Mouse (Mus musculus) cerebellum, adult (tissue): ENCODE measurements at regions not wholly inside any gene's neighbourhood (a gene's known extent, or its start where the extent isn't known, plus 50 kb on each side); places are given as distances from the start of the nearest gene placed in this dataset.

Experiments
- ATAC-seq: cut with Nextera tagmentation; 2 replicates; pipeline ENCODE4 v1.9.2; 2017; ENCODE audit warnings: mild to moderate bottlenecking, moderate library complexity, mixed read lengths; ENCODE audit not compliant: insufficient number of reproducible peaks, low FRiP score, low TSS enrichment

DNA sequence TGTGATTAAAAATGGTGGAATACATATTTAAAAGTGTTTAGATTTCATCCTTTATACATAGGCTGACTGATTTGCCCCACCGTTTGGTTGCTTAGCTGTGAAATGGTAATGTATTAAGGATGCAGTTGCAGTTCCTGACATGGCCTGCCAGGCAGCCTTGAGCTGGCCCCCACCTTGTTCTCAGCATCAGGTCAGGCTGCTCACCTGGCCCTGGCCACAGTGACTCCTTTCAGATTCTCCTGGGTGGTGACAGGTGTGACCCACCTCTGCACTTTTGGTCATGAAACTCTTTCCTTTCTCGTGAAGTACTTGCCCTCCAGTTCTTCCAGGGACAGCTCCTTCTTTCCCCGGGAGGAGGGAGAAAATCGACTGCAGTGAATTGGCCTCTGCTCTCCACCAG, 315.5 kb downstream of the Gm11011 start:
- no peak for ATAC-seq

DNA sequence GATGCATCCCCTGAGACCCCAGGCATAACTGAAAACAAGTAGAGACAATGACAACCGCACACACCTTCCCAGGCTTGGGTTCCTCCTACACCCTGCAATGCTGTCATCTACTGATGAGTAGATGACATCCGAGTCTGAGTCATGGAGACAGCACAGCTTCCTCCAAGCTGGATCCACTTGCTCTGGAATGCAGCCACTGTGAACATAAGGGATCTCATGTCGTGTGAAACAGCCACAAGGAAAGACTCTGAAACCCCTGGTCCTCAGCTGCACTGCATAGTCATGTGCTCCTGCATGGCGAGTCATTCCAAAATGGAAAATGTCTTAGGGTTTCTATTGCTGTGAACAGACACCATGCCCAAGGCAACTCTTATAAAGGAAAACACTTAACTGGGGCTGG, 305.2 kb upstream of the Zfp64 start:
- no peak for ATAC-seq

DNA sequence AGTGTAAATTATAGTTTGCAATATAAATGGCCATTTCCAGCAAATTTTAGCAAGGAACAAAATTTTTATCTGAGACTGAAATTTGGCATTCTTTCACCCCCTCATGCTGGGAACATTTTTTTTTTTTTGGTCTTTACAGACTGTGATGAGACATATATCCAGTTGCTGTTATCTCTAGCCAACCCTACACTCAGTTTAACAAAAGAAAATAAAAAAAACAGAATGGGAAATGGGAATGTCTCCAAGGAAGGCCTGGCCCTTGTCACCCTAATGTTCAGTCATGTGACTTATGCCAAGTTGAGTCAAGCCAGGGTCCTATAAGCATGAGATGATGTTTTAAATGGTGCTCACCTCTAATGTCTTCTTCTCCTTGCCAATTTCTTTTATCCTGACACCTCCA, 289.2 kb upstream of the Zfp64 start:
- ATAC-seq: no peak

DNA sequence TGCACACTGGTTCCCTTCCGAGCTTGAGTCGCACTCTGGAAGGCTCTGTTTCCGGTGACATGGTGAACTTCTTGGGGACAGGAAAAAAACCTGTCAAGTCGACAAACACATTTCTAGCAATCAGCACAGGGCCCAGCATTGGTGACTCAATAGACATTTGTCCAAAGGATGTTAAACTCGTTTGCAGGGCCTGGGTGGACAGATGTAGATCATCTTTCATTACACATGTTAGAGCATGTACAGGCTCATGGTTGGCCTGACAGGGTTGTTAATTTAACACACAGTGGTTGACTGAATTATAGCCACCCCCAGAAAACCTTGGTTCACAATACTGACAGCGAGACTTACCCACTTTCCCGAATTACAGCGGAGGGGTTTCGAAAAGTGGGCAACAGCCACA, 288.6 kb upstream of the Zfp64 start:
- no peak for ATAC-seq

DNA sequence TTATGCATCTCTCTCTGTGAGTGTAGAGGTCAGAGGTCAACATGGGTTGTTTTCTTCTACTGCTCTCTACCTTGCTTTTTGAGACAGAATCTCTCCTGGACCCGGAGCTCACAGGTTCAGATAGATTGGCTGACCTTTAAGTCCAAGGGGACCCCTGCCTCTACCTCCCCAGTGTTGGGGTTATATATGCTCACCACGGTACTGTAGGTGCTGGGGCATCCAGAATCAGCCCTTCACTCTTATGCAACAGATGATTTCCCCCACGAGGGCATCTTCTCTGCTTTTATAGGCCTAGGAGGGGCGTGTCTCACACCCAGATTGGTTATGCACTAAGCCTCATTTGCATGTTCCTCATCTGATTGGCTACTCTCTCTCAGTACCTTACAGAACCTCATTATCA, 282.5 kb upstream of the Zfp64 start:
- no peak for ATAC-seq

DNA sequence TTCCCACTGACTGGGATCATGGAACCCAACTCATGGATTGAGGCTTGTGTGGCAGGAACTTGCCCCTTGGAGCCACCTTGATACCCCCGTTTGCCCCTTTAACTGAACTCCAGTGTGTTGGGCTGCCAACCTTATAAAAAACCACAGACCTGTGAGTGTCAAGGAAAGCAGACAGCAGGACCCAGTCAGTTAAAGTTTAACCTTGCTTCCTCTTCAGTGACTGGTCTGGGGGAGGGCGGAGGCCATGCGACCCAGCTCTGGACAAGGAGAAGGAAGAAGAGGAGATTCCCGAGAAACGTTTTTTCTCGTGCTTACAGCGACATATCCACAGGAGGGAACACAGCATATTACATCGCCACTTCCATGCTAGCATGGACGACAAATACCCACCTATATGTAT, 281.9 kb upstream of the Zfp64 start:
- ATAC-seq: no peak

DNA sequence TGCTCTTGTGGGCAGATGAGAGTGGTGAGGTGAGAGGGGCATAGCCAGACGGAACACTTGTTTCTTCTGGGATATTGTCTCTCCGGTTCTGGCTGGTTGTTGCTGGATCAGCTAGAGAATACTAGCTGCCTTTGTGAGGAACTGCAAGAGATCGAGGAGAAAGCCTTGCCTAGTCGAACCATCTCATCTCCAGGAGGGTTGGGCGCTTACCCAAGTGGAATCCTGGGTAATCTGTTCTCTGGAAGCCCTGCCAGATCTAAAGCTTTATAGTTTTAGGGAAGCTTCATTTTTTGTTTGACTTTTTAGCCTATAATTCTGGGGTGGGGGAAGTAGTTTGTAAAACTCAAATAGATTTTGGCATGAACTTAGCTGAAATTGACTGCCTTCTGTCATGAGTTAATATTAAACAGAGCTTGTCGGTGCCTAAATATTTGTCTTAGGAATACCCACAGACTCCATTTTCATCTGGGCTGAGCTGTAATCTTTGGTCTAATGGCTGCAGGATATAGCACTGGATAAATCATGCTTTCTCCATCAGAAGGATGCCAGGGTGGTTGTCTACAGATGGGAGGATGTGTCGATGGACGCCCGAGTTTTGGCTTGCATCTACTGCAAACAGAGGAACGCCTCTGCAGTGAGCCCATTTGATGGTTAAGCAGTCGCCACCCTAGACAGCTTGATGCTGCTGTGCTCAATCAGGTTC, 279.1 kb upstream of the Zfp64 start:
- no peak for ATAC-seq

DNA sequence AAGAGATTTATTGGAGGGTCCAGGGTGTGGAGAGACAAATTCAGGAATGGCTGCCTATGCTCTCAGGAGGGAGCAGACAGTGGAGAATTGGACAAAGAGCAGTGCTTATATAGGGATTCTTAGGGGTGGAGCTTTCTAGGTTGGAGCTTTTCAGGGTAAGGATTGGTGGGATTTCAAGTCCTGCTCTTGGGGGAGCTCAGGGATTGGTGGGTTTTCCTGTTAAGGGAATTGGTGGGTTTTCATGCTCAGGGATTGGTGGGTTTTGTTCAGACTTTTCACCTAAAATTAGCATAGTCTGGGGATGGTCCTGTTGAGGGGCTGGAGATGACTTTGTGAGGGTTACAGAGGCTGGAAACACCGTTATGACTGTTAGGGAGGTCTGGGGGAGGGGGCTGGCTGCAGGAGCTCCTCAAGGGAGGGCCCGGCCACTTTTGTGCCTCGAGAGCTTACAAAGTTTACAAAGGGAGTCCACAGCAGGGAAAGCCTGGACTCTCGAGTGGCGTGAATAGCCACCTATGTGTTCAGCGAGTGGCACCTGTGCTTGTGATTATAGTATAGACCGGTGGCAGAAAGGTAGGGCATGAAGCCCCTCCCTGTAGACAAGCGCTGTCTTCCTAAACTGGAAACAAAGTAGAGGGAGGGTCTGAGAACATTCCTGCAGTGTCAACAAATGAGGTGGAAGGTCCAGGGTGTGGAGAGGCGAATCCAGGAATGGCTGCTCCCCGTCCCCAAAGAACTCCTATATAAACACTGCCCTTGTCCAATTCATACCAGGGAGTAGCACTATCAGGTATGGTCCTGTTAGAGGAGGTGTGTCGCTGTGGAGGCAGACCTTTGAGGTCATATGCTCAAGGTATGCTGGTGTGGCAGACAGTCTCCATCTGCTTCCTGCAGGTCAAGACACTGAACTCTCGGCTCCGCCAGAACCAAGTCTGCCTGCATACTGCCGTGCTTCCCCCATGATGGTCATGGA, 278.1 kb upstream of the Zfp64 start:
- no peak for ATAC-seq

DNA sequence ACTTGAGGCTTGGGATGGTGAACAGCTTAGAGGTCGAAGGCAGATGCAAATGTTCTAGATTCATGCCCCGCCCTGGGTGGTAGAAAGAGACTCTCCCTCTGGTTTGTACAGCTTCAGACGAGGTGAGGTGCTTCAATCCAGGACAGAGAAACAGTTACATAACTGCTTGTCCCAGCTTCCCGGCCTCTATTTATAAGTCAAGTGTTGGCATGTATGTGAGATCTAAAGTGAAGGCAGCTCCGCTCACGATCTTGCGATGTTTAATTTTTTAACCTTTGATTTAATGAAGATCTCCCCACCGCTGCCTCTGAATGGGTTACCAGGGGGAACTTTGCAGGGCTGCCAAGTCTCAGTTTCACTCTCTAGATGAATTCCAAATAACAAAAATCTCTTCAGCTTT, 266.9 kb upstream of the Zfp64 start:
- ATAC-seq: no peak

DNA sequence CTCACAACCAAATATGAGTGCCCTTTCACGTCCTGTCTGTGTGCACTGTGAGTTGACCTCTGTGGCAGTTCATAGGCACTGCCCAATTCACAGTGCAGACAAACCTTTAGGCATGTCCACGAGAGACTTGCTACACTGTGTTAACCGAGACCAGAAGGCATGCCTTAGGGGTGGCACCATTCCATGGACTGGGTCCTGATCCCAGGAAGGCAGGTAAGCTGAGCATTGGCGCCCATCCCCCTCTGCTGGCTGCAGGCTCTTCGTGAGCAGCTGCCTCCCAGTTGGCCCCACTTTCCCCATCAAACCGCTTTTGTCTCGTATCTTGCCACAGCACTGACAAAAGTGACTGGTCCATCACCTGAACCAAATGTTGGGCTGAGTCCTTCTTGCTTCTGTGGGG, 265.8 kb upstream of the Zfp64 start:
- no peak for ATAC-seq

DNA sequence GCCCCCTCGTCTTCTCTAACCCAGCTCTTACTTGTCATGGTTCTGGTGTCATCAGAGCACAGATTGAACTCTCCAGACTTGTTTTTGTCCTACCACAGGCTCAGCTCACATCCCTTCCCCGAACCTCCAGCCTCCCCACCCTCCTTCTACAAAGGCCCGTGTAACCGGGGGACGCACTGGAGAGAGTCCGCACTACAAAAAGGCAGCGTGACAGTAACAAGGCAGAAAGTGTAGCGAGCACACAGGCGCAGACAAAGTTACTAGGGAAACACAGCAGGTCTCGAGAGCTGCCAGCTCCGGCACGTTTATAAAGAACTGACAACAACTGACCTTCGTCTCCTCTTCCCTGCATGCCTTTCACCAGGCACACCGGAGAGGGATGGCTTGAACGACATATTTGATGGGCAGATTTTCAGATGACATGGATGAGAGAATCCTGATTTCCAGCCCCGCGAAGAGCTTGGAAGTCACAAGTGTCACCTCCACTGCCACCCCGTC, 260.2 kb upstream of the Zfp64 start:
- no peak for ATAC-seq

DNA sequence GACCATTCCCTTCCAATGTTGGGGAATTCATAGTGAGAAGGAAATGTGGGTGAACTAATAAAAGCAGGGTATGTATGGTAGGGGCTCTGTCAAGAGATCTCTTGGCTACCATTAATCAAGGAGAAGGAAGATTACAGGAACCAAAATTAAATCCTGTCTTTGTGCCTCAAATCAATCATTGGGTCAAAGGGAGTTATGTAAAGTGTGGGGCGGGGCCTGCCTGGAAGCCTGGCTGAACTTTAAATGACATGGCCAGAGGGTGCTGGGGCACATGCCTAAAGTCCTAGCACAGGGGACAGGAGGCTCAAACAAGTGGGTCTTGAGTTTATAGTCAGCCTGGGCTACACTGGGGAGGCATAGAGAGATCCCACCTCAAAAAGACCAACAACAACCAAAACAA, 259.0 kb upstream of the Zfp64 start:
- no peak for ATAC-seq

DNA sequence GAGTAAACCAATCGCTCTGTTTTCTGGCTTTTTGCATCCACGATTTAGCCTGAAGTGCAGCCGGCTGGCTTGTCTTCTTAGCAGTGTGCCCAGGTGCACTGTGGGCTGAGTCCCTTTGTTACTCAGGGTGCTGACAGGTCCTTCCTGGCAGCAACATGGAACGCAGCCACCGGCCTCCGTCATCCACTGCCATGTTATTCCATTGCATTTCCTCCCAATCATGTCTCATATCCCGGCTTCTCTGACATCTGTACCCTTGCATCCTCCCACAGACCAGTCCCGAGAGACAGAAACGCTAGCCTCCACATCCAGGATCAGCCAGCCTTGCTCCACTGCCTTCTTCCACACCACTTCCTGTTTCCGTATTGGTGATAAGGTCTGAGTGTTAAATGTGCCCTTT, 257.9 kb upstream of the Zfp64 start:
- ATAC-seq: no peak

DNA sequence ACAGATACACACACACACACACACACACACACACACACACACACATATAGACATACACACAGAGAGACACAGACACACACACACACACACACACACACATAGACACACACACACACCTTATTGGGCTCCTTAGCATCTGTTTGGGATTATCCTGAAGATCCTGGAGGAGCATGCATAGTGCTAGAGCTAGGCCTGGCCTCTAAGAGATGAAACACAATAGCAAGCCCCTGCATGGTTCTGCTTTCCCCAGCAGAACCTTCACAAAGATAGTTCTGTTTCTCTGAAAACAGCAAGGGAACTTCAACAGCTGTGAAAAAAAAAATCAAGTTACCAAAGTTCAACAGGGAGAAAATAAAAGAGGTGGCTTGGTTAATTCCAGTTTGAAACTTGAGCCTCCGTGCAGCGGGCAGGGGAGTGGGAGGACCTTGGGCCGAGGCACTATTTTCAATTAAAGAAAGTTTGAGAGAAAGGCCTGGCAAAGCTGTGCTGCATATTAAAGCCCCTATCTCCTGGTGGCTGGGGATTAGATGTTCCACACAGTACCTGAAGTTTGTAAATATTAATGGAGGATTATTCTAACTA, 257.4 kb upstream of the Zfp64 start:
- no peak for ATAC-seq

DNA sequence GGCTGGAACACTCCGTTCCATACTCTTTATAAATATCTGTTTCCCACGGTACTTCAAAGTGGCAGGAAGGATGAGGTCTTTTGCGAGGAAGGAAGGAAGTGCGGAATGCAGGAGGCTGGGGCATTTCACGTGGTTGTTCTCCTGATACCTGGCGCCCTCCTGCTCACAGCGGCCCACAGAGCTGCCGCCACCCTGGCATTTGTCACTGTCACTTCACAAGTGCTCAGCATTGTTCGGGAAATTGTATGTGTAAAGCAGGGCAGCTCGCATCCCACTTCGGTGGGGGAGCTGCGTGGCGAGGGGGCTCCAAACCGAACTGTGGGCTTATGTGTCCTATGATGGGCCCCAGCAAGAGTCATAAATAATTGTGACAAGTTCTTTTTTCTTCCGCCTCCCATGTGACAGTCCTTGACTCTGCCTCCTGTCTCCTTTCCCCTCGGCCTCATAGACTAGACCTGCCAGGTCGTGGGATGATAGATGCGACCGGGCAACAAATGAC, 248.9 kb upstream of the Zfp64 start:
- no peak; the same call in 1 of the 2 replicates for ATAC-seq

DNA sequence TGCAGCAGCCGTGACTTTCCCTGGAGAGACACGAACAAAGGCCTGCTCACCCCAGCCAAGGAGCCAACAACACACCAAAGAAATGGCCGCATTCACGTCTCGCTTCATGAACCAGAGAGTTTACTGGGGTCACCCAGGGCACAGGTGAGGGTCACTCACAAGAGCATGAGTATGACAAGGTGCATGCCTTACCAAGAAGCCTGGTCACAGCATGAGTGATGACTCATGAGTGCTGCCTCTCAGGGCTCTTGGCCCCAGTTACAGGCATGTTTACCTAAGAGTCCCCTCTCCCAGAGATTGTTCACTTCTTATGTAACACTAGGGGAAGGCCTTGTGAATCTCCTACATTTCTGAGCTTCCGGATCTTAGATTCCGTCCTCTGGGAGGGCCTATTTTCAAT, 236.6 kb upstream of the Zfp64 start:
- ATAC-seq: no peak

DNA sequence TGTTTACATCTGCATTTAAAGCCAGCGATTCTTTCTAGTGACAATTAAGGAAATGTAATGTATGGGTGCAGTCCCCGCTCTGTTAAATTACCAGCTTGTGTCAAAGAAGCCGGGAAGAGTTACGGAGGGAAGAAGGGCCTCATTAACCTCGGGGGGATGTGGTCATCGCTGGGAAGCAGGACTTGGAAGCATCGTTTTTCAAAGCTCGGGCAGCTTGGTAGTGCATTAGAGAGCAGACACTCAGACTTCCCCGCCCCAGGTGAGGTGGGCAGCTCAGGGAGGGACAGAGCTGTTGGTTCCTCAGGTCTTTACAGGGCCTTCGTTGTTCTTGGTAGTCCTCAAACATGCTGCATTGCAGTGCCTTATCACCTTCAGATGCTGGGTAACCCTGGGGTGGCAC, 236.1 kb upstream of the Zfp64 start:
- ATAC-seq: no peak

DNA sequence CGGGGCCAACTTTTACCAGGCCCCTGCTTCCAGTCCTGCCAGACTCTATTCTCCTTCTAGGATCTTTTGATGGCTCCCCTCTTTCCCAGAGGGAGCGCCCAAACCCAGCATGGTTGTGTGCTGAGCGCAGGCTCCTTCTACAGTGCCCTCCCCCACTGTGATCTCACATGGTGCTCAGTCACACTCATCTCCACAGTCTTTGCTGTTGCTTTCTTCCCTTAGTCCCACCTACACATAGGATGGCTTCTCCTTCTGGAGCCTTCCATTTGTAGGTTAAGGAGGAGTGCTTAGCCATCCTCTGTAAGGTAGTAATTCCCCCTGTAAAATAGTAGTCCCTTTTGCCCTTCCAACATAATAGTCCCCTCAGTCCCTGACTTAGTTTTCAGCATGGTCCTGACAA, 222.2 kb upstream of the Zfp64 start:
- no peak for ATAC-seq

DNA sequence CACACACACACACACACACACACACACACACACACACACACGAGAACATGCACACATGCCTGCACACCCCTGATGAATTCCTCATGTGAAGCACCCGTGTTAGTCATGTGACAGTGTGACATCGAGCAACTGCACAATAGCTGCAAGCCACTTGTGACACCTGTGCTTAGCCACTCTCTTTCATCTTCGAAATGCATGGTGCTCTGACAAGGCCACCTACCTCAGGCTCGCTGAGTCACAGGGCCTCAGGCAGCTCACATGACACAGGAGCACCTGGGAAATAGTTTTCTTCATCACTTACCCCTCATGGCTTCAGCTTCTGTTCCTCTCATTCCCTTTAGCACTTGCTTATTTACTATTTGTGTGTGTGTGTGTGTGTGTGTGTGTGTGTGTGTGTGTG, 213.4 kb upstream of the Zfp64 start:
- no peak for ATAC-seq

DNA sequence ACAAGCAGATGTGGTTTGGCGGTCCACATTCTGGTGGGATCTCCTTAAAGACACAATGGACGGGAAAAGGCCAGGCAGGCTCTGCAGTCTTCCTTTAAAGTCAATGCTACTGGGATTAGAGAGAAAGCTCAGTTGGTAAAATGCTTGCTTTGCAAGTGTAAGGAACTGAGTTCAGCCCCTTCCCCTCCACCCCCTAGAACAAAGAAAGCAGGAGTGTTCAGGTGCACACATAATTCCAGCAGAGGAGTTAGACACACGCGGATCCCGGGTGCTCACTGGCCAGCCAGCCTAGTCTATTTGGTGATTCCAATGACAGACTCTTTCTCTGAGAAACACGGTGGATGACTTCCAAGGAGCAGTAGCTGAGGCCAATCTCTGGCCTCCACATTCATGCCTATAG, 213.0 kb upstream of the Zfp64 start:
- ATAC-seq: no peak

DNA sequence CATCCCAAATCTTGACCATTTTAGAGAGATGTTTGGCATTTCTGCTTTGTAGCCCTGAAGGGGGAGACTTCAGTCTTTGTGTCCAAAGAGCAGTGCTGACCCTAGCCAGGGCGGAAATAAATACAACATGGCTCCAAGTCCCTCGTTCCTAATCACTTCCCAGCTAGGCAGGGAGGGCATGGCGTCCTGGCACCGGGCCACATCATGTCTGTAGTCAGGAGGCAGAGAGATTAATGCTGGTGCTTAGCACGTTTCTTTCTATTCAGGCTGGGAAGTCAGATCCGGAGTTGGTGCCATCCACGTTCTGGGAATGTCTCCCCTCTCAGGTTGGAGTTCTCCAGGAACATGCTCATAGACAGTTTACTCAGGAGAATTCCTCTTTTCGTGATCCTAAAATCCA, 206.3 kb upstream of the Zfp64 start:
- no peak for ATAC-seq
